Mouse (Mus musculus) neural tube, embryonic 12.5 days (tissue): ENCODE measurements around the gene Prss54. TPM values are rescaled to one million over a fixed set of nuclear protein-coding genes. Genes with fewer than 3 reads are reported as not detected.
A peak's percentile ranks its signal among the peaks of the same experiment; 100 is the strongest.
"Not testable (repeated sequence)": the region's sequence is repeated elsewhere in the genome, so short reads cannot be mapped to it uniquely, and the experiment has no call there.

ENCODE experiments used
- ATAC-seq: fragments of 200-750 bp; cut with Nextera tagmentation; 2 replicates; pipeline ENCODE4 v1.8.0; 2017; ENCODE audit warnings: low read depth, mild to moderate bottlenecking, moderate TSS enrichment, moderate library complexity; ENCODE audit not compliant: low FRiP score
- H3K27ac ChIP-seq: fragments of 300-500 bp; sonication (generic); 2 replicates; pipeline ENCODE4 v1.5.1; 2016
- H3K27me3 ChIP-seq: fragments of 300-500 bp; sonication (generic); replicated peaks from 2 replicates; pipeline ENCODE4 v1.6.1; 2016; ENCODE audit warnings: mild to moderate bottlenecking
- H3K36me3 ChIP-seq: fragments of 300-500 bp; sonication (generic); 2 replicates; pipeline ENCODE4 v1.6.1; 2016; ENCODE audit warnings: mild to moderate bottlenecking
- H3K4me1 ChIP-seq: fragments of 300-500 bp; sonication (generic); 2 replicates; pipeline ENCODE4 v1.6.1; 2016
- H3K4me2 ChIP-seq: fragments of 300-500 bp; sonication (generic); replicated peaks from 2 replicates; pipeline ENCODE4 v1.6.1; 2016; ENCODE audit warnings: mild to moderate bottlenecking
- H3K4me3 ChIP-seq: fragments of 300-500 bp; sonication (generic); 2 replicates; pipeline ENCODE4 v1.5.1; 2016
- H3K9ac ChIP-seq: fragments of 300-500 bp; sonication (generic); 2 replicates; pipeline ENCODE4 v1.6.1; 2016; ENCODE audit warnings: mild to moderate bottlenecking
- H3K9me3 ChIP-seq: fragments of 300-500 bp; sonication (generic); 2 replicates; pipeline ENCODE4 v1.6.1; 2016; ENCODE audit warnings: mild to moderate bottlenecking
- WGBS: fragments of 180-500 bp; shearing (Covaris S2); methylation state at CpG from one replicate; pipeline ENCODE4 v1.1.7; 2016; 5-methylcytosine and 5-hydroxymethylcytosine counted together
- polyA plus RNA-seq: library from polyadenylated mRNA; unstranded; fragments of >200 nt; fragmentation: Nextera tagmentation; extraction: Ambion mirVana; gene quantifications from 2 replicates; pipeline ENCODE4 v1.2.1, GENCODE M21; 2016

Gene Prss54
- polyA plus RNA-seq: not detected in 2 replicates

GRCm38 (mm10) chr8:95576240-95576639, at the start of gene Prss54:
Gene Prss54 (minus strand): TSS chr8:95576340.
- H3K9me3 ChIP-seq: no peaks in the 10 kb centered on the region
- no peaks in the 10 kb centered on the region for H3K27me3 ChIP-seq
- no peak within 1 kb of the TSS for H3K27ac ChIP-seq
- no peaks in the 10 kb centered on the region for H3K36me3 ChIP-seq
- no peaks in the 10 kb centered on the region for H3K4me1 ChIP-seq
- H3K4me2 ChIP-seq: no peak within 1 kb of the TSS
- H3K4me3 ChIP-seq: no peak within 1 kb of the TSS
- no peak for ATAC-seq
- WGBS: 86% methylated on average over 10 of the region's 10 CpGs
- H3K9ac ChIP-seq: no peak within 1 kb of the TSS

- Histone ChIP-seq H3K9me3 (no peaks in the 10 kb centered on the region), H3K4me3 (no peak overlapping the region), H3K4me1 (no peaks in the 10 kb centered on the region), H3K4me2 (no peak overlapping the region), H3K27me3 (no peaks in the 10 kb centered on the region), H3K27ac (no peak overlapping the region), H3K9ac (no peak overlapping the region), H3K36me3 (no peaks in the 10 kb centered on the region)
- no peak for ATAC-seq
- WGBS: 77% methylated on average over 2 of the region's 2 CpGs
Observed at GRCm38 (mm10) chr8:95624833-95625232, 48.7 kb upstream of the Prss54 start.

- Histone ChIP-seq H3K36me3 (no peaks in the 10 kb centered on the region), H3K9ac (no peak overlapping the region), H3K4me1 (no peaks in the 10 kb centered on the region), H3K9me3 (no peaks in the 10 kb centered on the region), H3K4me3 (no peak overlapping the region), H3K27me3 (no peaks in the 10 kb centered on the region), H3K4me2 (no peak overlapping the region), H3K27ac (no peak overlapping the region)
- 92% methylated on average over 2 of the region's 2 CpGs for WGBS
- ATAC-seq: no peak
Observed at GRCm38 (mm10) chr8:95620046-95620445, 43.9 kb upstream of the Prss54 start.

- Histone ChIP-seq H3K36me3 (no peaks in the 10 kb centered on the region), H3K4me1 (peaks cover 2% of the 10 kb centered on the region; the same call in 1 of the 2 replicates), H3K27ac (no peak overlapping the region), H3K27me3 (no peaks in the 10 kb centered on the region), H3K9ac (no peak overlapping the region), H3K4me2 (no peak overlapping the region), H3K9me3 (no peaks in the 10 kb centered on the region), H3K4me3 (no peak overlapping the region)
- ATAC-seq: no peak
- 93% methylated on average over 7 of the region's 7 CpGs for WGBS
Observed at GRCm38 (mm10) chr8:95616383-95616782, 40.2 kb upstream of the Prss54 start.

GRCm38 (mm10) chr8:95611769-95612168, 35.6 kb upstream of the Prss54 start:
- Histone ChIP-seq H3K4me1 (peaks cover 2% of the 10 kb centered on the region; the same call in 1 of the 2 replicates), H3K36me3 (no peaks in the 10 kb centered on the region), H3K4me2 (no peak overlapping the region), H3K4me3 (no peak overlapping the region), H3K9ac (no peak overlapping the region), H3K27ac (no peak overlapping the region), H3K27me3 (no peaks in the 10 kb centered on the region), H3K9me3 (no peaks in the 10 kb centered on the region)
- no peak for ATAC-seq
- WGBS: 81% methylated on average over 5 of the region's 5 CpGs

GRCm38 (mm10) chr8:95610749-95611148, 34.6 kb upstream of the Prss54 start:
- H3K4me2 ChIP-seq: no peak overlapping the region
- H3K27me3 ChIP-seq: no peaks in the 10 kb centered on the region
- H3K27ac ChIP-seq: no peak overlapping the region
- no peak overlapping the region for H3K9ac ChIP-seq
- H3K4me3 ChIP-seq: no peak overlapping the region
- WGBS: 88% methylated on average over 14 of the region's 14 CpGs
- no peaks in the 10 kb centered on the region for H3K9me3 ChIP-seq
- H3K36me3 ChIP-seq: no peaks in the 10 kb centered on the region
- peaks cover 2% of the 10 kb centered on the region; the same call in 1 of the 2 replicates for H3K4me1 ChIP-seq
- ATAC-seq: no peak

GRCm38 (mm10) chr8:95609406-95609805, 33.3 kb upstream of the Prss54 start:
- WGBS: 84% methylated on average over 5 of the region's 5 CpGs

GRCm38 (mm10) chr8:95607210-95607609, 31.1 kb upstream of the Prss54 start:
- no peak overlapping the region for H3K9ac ChIP-seq
- no peak for ATAC-seq
- H3K4me1 ChIP-seq: peaks cover 1% of the 10 kb centered on the region; the same call in 1 of the 2 replicates
- no peak overlapping the region for H3K4me2 ChIP-seq
- no peaks in the 10 kb centered on the region for H3K36me3 ChIP-seq
- H3K27ac ChIP-seq: no peak overlapping the region
- H3K4me3 ChIP-seq: no peak overlapping the region
- WGBS: 61% methylated on average over 9 of the region's 9 CpGs
- no peaks in the 10 kb centered on the region for H3K9me3 ChIP-seq
- no peaks in the 10 kb centered on the region for H3K27me3 ChIP-seq

More at GRCm38 (mm10) chr8:95609406-95609805, 33.3 kb upstream of the Prss54 start:
- ATAC-seq: no peak
- no peaks in the 10 kb centered on the region for H3K27me3 ChIP-seq
- no peak overlapping the region for H3K4me3 ChIP-seq
- no peaks in the 10 kb centered on the region for H3K9me3 ChIP-seq
- H3K4me1 ChIP-seq: peaks cover 2% of the 10 kb centered on the region; the same call in 1 of the 2 replicates
- H3K36me3 ChIP-seq: no peaks in the 10 kb centered on the region
- H3K27ac ChIP-seq: no peak overlapping the region
- no peak overlapping the region for H3K9ac ChIP-seq
- no peak overlapping the region for H3K4me2 ChIP-seq

GRCm38 (mm10) chr8:95606509-95606908, 30.4 kb upstream of the Prss54 start:
- 34% methylated on average over 4 of the region's 5 CpGs for whole genome bisulfite sequencing
- not testable (repeated sequence) for H3K9ac ChIP-seq

GRCm38 (mm10) chr8:95602168-95602567, 26.0 kb upstream of the Prss54 start:
- Histone ChIP-seq H3K9ac (no peak overlapping the region), H3K36me3 (no peaks in the 10 kb centered on the region), H3K4me2 (no peak overlapping the region), H3K27ac (no peak overlapping the region), H3K27me3 (no peaks in the 10 kb centered on the region), H3K4me1 (no peaks in the 10 kb centered on the region), H3K4me3 (no peak overlapping the region), H3K9me3 (no peaks in the 10 kb centered on the region)
- no peak for ATAC-seq
- WGBS: 85% methylated on average over 2 of the region's 2 CpGs

More at GRCm38 (mm10) chr8:95606509-95606908, 30.4 kb upstream of the Prss54 start:
- H3K9me3 ChIP-seq, H3K4me2 ChIP-seq, H3K27me3 ChIP-seq, H3K36me3 ChIP-seq, H3K4me1 ChIP-seq, ATAC-seq, H3K4me3 ChIP-seq, H3K27ac ChIP-seq: not testable (repeated sequence)

- H3K4me2 ChIP-seq: no peak overlapping the region
- ATAC-seq: no peak
- no peaks in the 10 kb centered on the region for H3K4me1 ChIP-seq
- H3K9ac ChIP-seq: no peak overlapping the region
- H3K27me3 ChIP-seq: no peaks in the 10 kb centered on the region
- no peak overlapping the region for H3K27ac ChIP-seq
- no peaks in the 10 kb centered on the region for H3K36me3 ChIP-seq
- 79% methylated on average over 15 of the region's 15 CpGs for WGBS
- no peak overlapping the region for H3K4me3 ChIP-seq
- H3K9me3 ChIP-seq: no peaks in the 10 kb centered on the region
Observed at GRCm38 (mm10) chr8:95601306-95601705, 25.2 kb upstream of the Prss54 start.

- Histone ChIP-seq H3K36me3 (no peaks in the 10 kb centered on the region), H3K4me2 (peak overlapping the region; percentile 30; the same call in 1 of the 2 replicates), H3K27me3 (no peaks in the 10 kb centered on the region), H3K9ac (no peak overlapping the region), H3K9me3 (no peaks in the 10 kb centered on the region), H3K4me3 (no peak overlapping the region), H3K4me1 (no peaks in the 10 kb centered on the region), H3K27ac (no peak overlapping the region)
- 12% methylated on average over 11 of the region's 11 CpGs for WGBS
- ATAC-seq: peak; percentile 58; the same call in 1 of the 2 replicates
Observed at GRCm38 (mm10) chr8:95599861-95600260, 23.7 kb upstream of the Prss54 start.

- Histone ChIP-seq H3K27ac (no peak overlapping the region), H3K9ac (no peak overlapping the region), H3K4me3 (no peak overlapping the region), H3K36me3 (no peaks in the 10 kb centered on the region), H3K4me1 (no peaks in the 10 kb centered on the region), H3K4me2 (no peak overlapping the region), H3K9me3 (no peaks in the 10 kb centered on the region), H3K27me3 (no peaks in the 10 kb centered on the region)
- WGBS: 70% methylated on average over 4 of the region's 4 CpGs
- no peak for ATAC-seq
Observed at GRCm38 (mm10) chr8:95596841-95597241, 20.7 kb upstream of the Prss54 start.
